Mouse (Mus musculus) bone marrow macrophage, adult 2 months (primary cell): ENCODE measurements around the gene Sh3pxd2a.

Experiments
- CTCF ChIP-seq: IDR thresholded peaks from 2 replicates; pipeline ENCODE4 v1.5.1; 2012; ENCODE audit warnings: low read depth, mild to moderate bottlenecking, low read length, moderate library complexity
- POLR2A ChIP-seq: IDR thresholded peaks from 2 replicates; pipeline ENCODE4 v1.6.1; 2012; ENCODE audit warnings: mild to moderate bottlenecking, low read depth, low read length, borderline replicate concordance

- no peak for TF ChIP-seq POLR2A
- TF ChIP-seq CTCF: no peak
Observed at GRCm38 (mm10) chr19:47459214-47459613, 5.0 kb downstream of the Sh3pxd2a start.
